Mouse (Mus musculus) midbrain, embryonic 14.5 days (tissue): ENCODE measurements around the gene Mylk. TPM values are rescaled to one million over a fixed set of nuclear protein-coding genes. Genes with fewer than 3 reads are reported as not detected.

ENCODE experiments used
- ATAC-seq: fragments of 200-750 bp; cut with Nextera tagmentation; 2 replicates; pipeline ENCODE4 v1.8.0; 2017; ENCODE audit warnings: moderate number of reproducible peaks, moderate library complexity; ENCODE audit not compliant: low FRiP score, low TSS enrichment
- DNase-seq: peaks from one replicate; pipeline ENCODE4 v3.0.0-alpha.2; 2015
- H3K27ac ChIP-seq: fragments of 300-500 bp; sonication (generic); replicated peaks from 2 replicates; pipeline ENCODE4 v1.5.1; 2014; ENCODE audit warnings: mild to moderate bottlenecking, low read depth, low read length, moderate library complexity
- H3K27me3 ChIP-seq: fragments of 300-500 bp; sonication (generic); 2 replicates; pipeline ENCODE4 v1.6.1; 2014; ENCODE audit warnings: low read length, control low read depth, mixed read lengths; ENCODE audit not compliant: control insufficient read depth, insufficient read depth
- H3K36me3 ChIP-seq: fragments of 300-500 bp; sonication (generic); 2 replicates; pipeline ENCODE4 v1.6.1; 2014; ENCODE audit warnings: low read length, control low read depth; ENCODE audit not compliant: control insufficient read depth, insufficient read depth
- H3K4me1 ChIP-seq: fragments of 300-500 bp; sonication (generic); 2 replicates; pipeline ENCODE4 v1.6.1; 2014; ENCODE audit warnings: mild to moderate bottlenecking, antibody characterized with exemption, low read length, control low read depth; ENCODE audit not compliant: control insufficient read depth, insufficient read depth
- H3K4me2 ChIP-seq: fragments of 300-500 bp; sonication (generic); 2 replicates; pipeline ENCODE4 v1.6.1; 2014; ENCODE audit warnings: mild to moderate bottlenecking, low read length, moderate library complexity
- H3K4me3 ChIP-seq: fragments of 300-500 bp; sonication (generic); replicated peaks from 2 replicates; pipeline ENCODE4 v1.5.1; 2014; ENCODE audit warnings: low read depth, low read length
- H3K9ac ChIP-seq: fragments of 300-500 bp; sonication (generic); replicated peaks from 2 replicates; pipeline ENCODE4 v1.6.1; 2014; ENCODE audit warnings: mild to moderate bottlenecking, low read length, moderate library complexity
- H3K9me3 ChIP-seq: fragments of 300-500 bp; sonication (generic); 2 replicates; pipeline ENCODE4 v1.6.1; 2016; ENCODE audit warnings: low read length, control low read depth, mixed read lengths; ENCODE audit not compliant: control insufficient read depth
- WGBS: fragments of 180-500 bp; shearing (Covaris S2); extraction: QIAGEN DNeasy Blood & Tissue Kit; methylation state at CpG from one replicate; pipeline ENCODE4 v1.1.7; 2014; 5-methylcytosine and 5-hydroxymethylcytosine counted together
- polyA plus RNA-seq: library from polyadenylated mRNA; unstranded; fragments of >200 nt; fragmentation: Nextera tagmentation; extraction: Ambion mirVana; gene quantifications from 2 replicates; pipeline ENCODE4 v1.2.1, GENCODE M21; 2014

Mylk gene
- polyA plus RNA-seq, 1 experiment from 2014 or later = 4.9 TPM

- Histone ChIP-seq H3K4me2 (no peak overlapping the region), H3K9me3 (no peaks in the 10 kb centered on the region), H3K27me3 (no peaks in the 10 kb centered on the region), H3K4me3 (no peak overlapping the region), H3K27ac (peak overlapping the region; percentile 14; the same call in 1 of the 2 replicates), H3K9ac (no peak overlapping the region), H3K36me3 (0 out of 2 replicates have a peak, but pooled peaks cover 6% of the 10 kb centered on the region), H3K4me1 (0 out of 2 replicates have a peak, but pooled peaks cover 6% of the 10 kb centered on the region)
- peak; percentile 55; the same call in 1 of the 2 replicates for ATAC-seq
- WGBS = 16% methylated on average over 4 of the region's 4 CpGs
- DNase-seq = peak; percentile 35
These were observed 293.5 kb downstream of the Mylk start for GRCm38 (mm10) chr16:35038343-35039057.

GRCm38 (mm10) chr16:35040154-35040553 lies 295.1 kb downstream of the Mylk start:
- Histone ChIP-seq H3K4me2 (no peak overlapping the region), H3K27ac (no peak overlapping the region), H3K4me3 (no peak overlapping the region), H3K27me3 (no peaks in the 10 kb centered on the region), H3K4me1 (0 out of 2 replicates have a peak, but pooled peaks cover 6% of the 10 kb centered on the region), H3K36me3 (0 out of 2 replicates have a peak, but pooled peaks cover 5% of the 10 kb centered on the region), H3K9ac (no peak overlapping the region), H3K9me3 (no peaks in the 10 kb centered on the region)
- no peak for DNase-seq
- WGBS = 79% methylated on average over 1 of the region's 1 CpGs
- ATAC-seq = no peak

GRCm38 (mm10) chr16:35041001-35041400 lies 296.0 kb downstream of the Mylk start:
- no peak overlapping the region for H3K4me3 ChIP-seq
- no peaks in the 10 kb centered on the region for H3K9me3 ChIP-seq
- no peak for ATAC-seq
- no peak overlapping the region for H3K4me2 ChIP-seq
- WGBS = 87% methylated on average over 7 of the region's 7 CpGs
- no peak overlapping the region for H3K9ac ChIP-seq
- H3K36me3 ChIP-seq = 0 out of 2 replicates have a peak, but pooled peaks cover 5% of the 10 kb centered on the region
- no peak overlapping the region for H3K27ac ChIP-seq
- H3K4me1 ChIP-seq = 0 out of 2 replicates have a peak, but pooled peaks cover 6% of the 10 kb centered on the region
- no peaks in the 10 kb centered on the region for H3K27me3 ChIP-seq
- no peak for DNase-seq

- DNase-seq (no peak), ATAC-seq (no peak)
- Histone ChIP-seq H3K9ac (no peak overlapping the region), H3K27me3 (no peaks in the 10 kb centered on the region), H3K36me3 (0 out of 2 replicates have a peak, but pooled peaks cover 2% of the 10 kb centered on the region), H3K9me3 (no peaks in the 10 kb centered on the region), H3K27ac (no peak overlapping the region), H3K4me1 (peaks cover 3% of the 10 kb centered on the region; the same call in 1 of the 2 replicates), H3K4me3 (no peak overlapping the region), H3K4me2 (no peak overlapping the region)
- 89% methylated on average over 6 of the region's 6 CpGs for WGBS
These were observed 301.2 kb downstream of the Mylk start for GRCm38 (mm10) chr16:35046081-35046775.

- 93% methylated on average over 6 of the region's 6 CpGs for WGBS
- H3K9me3 ChIP-seq = no peaks in the 10 kb centered on the region
- ATAC-seq (no peak), DNase-seq (no peak)
- H3K27me3 ChIP-seq = no peaks in the 10 kb centered on the region
- no peak overlapping the region for H3K4me2 ChIP-seq
- H3K4me1 ChIP-seq = peaks cover 3% of the 10 kb centered on the region; the same call in 1 of the 2 replicates
- 0 out of 2 replicates have a peak, but pooled peaks cover 2% of the 10 kb centered on the region for H3K36me3 ChIP-seq
- no peak overlapping the region for H3K27ac ChIP-seq
- H3K9ac ChIP-seq = no peak overlapping the region
- H3K4me3 ChIP-seq = no peak overlapping the region
These were observed 302.4 kb downstream of the Mylk start for GRCm38 (mm10) chr16:35047272-35047969.

- Histone ChIP-seq H3K27me3 (no peaks in the 10 kb centered on the region), H3K4me3 (no peak overlapping the region), H3K27ac (no peak overlapping the region), H3K4me1 (peaks cover 3% of the 10 kb centered on the region; the same call in 1 of the 2 replicates), H3K9ac (no peak overlapping the region), H3K4me2 (no peak overlapping the region), H3K9me3 (no peaks in the 10 kb centered on the region), H3K36me3 (0 out of 2 replicates have a peak, but pooled peaks cover 2% of the 10 kb centered on the region)
- peak; percentile 32 for DNase-seq
- WGBS = 49% methylated on average over 5 of the region's 5 CpGs
- ATAC-seq = peak; percentile 40; the same call in 1 of the 2 replicates
These were observed 306.1 kb downstream of the Mylk start for GRCm38 (mm10) chr16:35051066-35051465.

Other genes with a start within 250 kb of the Mylk start
- gene Kalrn, start 171.7 kb upstream of the Mylk start, polyA plus RNA-seq = 40.1 and 44.6 TPM in 2 replicates
- not detected in 2 replicates for gene Ropn1, start 95.3 kb upstream of the Mylk start, polyA plus RNA-seq
- gene Ccdc14, start 54.6 kb upstream of the Mylk start, polyA plus RNA-seq = 4.1 and 4.8 TPM in 2 replicates